Mouse (Mus musculus) adrenal gland (tissue): ENCODE measurements around the gene Tspo.

Source experiments
- intact Hi-C: fragments of 180-260 bp; cut with DNase I; formaldehyde crosslinking; loops from one replicate; pipeline ENCODE4 v1.15.1; 2025

Tspo gene

GRCm38 (mm10) chr15:83541647-83542287 is 21.6 kb upstream of the Tspo start:
- intact Hi-C loops: no loop called here

GRCm38 (mm10) chr15:83546029-83546428 is 17.4 kb upstream of the Tspo start:
- intact Hi-C loops: no loop called here

GRCm38 (mm10) chr15:83547144-83547543 is 16.2 kb upstream of the Tspo start:
- intact Hi-C loops: no loop called here

GRCm38 (mm10) chr15:83550137-83550536 is 13.3 kb upstream of the Tspo start:
- intact Hi-C loops: no loop called here

GRCm38 (mm10) chr15:83553831-83554230 is 9.6 kb upstream of the Tspo start:
- intact Hi-C loops: no loop called here

- intact Hi-C loops: no loop called here
Observed at GRCm38 (mm10) chr15:83555161-83555974, 8.0 kb upstream of the Tspo start.

GRCm38 (mm10) chr15:83560941-83561477 is 2.4 kb upstream of the Tspo start:
- intact Hi-C loops: no loop called here

GRCm38 (mm10) chr15:83562626-83563270 is 644 bp upstream of the Tspo start:
- intact Hi-C loops: no loop called here

GRCm38 (mm10) chr15:83563857-83564651 is 662 bp downstream of the Tspo start:
- intact Hi-C loops: no loop called here

- intact Hi-C loops: no loop called here
Observed at GRCm38 (mm10) chr15:83565434-83565833, 2.0 kb downstream of the Tspo start.

GRCm38 (mm10) chr15:83566006-83566405 is 2.6 kb downstream of the Tspo start:
- intact Hi-C loops: no loop called here

GRCm38 (mm10) chr15:83567728-83568127 is 4.3 kb downstream of the Tspo start:
- intact Hi-C loops: no loop called here

GRCm38 (mm10) chr15:83568544-83568943 is 5.2 kb downstream of the Tspo start:
- intact Hi-C loops: no loop called here

- intact Hi-C loops: no loop called here
Observed at GRCm38 (mm10) chr15:83569682-83570081, 6.3 kb downstream of the Tspo start.

GRCm38 (mm10) chr15:83570641-83571040 is 7.2 kb downstream of the Tspo start:
- intact Hi-C loops: no loop called here

- intact Hi-C loops: no loop called here
Observed at GRCm38 (mm10) chr15:83571636-83572035, 8.2 kb downstream of the Tspo start.

- intact Hi-C loops: no loop called here
Observed at GRCm38 (mm10) chr15:83572132-83572531, 8.7 kb downstream of the Tspo start.

- intact Hi-C loops: no loop called here
Observed at GRCm38 (mm10) chr15:83573606-83574005, 10.2 kb downstream of the Tspo start.

GRCm38 (mm10) chr15:83574731-83575351 is 11.4 kb downstream of the Tspo start:
- intact Hi-C loops: no loop called here

- intact Hi-C loops: no loop called here
Observed at GRCm38 (mm10) chr15:83575543-83575942, 12.2 kb downstream of the Tspo start.

GRCm38 (mm10) chr15:83576651-83577050 is 13.3 kb downstream of the Tspo start:
- intact Hi-C loops: no loop called here
